Mouse (Mus musculus) heart, adult 9 months (tissue): ENCODE measurements around the gene Pelp1.

Source experiments
- DNase-seq, 2 experiments: peaks; one replicate each; pipeline ENCODE4 v3.0.0; 2022; ENCODE audit warnings: low spot score in 2 of 2

The Pelp1 gene

DNA sequence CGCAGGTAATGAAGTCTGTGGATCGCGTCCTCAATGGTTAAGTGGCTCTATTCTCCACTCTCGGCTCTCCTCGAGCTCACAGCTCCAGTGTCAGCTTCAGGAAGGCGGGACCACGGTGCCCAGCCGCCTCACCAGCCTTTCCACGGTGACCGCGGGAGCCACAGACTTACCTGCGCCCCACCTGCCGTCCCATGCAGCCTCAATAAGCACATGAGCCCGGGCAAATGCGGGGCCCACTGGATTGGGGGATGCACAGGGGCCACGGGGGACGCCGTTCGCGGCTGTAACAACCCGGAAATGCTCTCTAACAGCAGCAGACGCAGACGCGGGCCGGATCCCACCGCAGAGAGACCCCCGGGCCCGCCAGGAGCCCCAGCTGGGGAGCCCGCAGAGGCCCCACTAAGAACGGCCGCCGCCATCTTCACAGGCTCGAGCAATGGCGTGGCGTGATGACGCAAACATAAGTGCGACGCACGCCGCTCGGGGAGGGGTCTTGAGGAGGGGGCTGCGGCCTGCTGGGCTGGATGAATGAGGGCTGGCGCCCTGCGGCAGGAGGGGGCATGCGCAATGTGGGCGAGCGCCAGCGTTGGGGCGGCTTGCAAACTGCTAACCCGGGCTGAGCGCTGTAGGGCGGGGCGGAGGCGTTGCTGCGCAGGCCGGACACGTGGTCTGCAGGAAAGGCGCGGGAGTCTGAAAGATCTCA, at the start of gene Pelp1:
Gene Pelp1 (minus strand): TSS at position 438 of the 703 bp plus-strand sequence.
- DNase-seq = peak; percentile 83 to 85

- DNase-seq = no peak
Observed at GRCm38 (mm10) chr11:70458688-70459600, 49.1 kb upstream of the Pelp1 start, which contains the start of gene Zmynd15. Gene Zmynd15 (plus strand): TSS chr11:70459433.

- DNase-seq = peak; percentile 37 to 55
Observed at GRCm38 (mm10) chr11:70453261-70454044, 43.6 kb upstream of the Pelp1 start.

- DNase-seq = peak; percentile 97 to 98
Observed at GRCm38 (mm10) chr11:70451797-70452498, 42.1 kb upstream of the Pelp1 start, which contains the start of gene Med11. Gene Med11 (plus strand): TSS chr11:70451919.

GRCm38 (mm10) chr11:70450926-70451325, 41.1 kb upstream of the Pelp1 start:
- DNase-seq = no peak

GRCm38 (mm10) chr11:70447373-70447772, 37.5 kb upstream of the Pelp1 start:
- DNase-seq = no peak

- DNase-seq = no peak
Observed at GRCm38 (mm10) chr11:70446756-70447155, 36.9 kb upstream of the Pelp1 start.

- DNase-seq = no peak
Observed at GRCm38 (mm10) chr11:70444667-70445066, 34.8 kb upstream of the Pelp1 start.

GRCm38 (mm10) chr11:70443964-70444363, 34.1 kb upstream of the Pelp1 start:
- no peak for DNase-seq

GRCm38 (mm10) chr11:70441882-70442281, 32.1 kb upstream of the Pelp1 start:
- DNase-seq = no peak

GRCm38 (mm10) chr11:70440637-70441036, 30.8 kb upstream of the Pelp1 start:
- no peak for DNase-seq

GRCm38 (mm10) chr11:70438728-70439374, 29.0 kb upstream of the Pelp1 start:
- DNase-seq = no peak

DNA sequence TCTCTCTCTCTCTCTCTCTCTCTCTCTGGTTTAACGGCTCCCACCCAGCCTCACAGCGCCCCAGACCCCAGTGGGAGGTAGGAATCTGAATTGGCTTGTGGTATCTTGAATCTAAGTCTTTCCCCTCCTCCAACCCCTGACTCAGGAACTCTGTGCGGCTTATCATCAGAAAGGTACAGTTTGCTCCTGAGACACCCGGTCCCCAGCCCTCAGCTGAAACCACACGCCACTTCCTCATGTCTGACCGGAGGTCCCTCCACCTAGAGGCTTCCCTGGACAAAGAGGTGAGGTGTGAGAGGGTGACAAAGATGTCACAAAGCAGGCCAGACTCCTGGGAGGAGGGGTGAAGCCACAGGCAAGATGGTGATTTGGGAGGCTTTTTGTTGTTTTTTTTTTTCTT, 27.6 kb upstream of the Pelp1 start:
- no peak for DNase-seq

- no peak for DNase-seq
Observed at GRCm38 (mm10) chr11:70435476-70435875, 25.6 kb upstream of the Pelp1 start.

DNA sequence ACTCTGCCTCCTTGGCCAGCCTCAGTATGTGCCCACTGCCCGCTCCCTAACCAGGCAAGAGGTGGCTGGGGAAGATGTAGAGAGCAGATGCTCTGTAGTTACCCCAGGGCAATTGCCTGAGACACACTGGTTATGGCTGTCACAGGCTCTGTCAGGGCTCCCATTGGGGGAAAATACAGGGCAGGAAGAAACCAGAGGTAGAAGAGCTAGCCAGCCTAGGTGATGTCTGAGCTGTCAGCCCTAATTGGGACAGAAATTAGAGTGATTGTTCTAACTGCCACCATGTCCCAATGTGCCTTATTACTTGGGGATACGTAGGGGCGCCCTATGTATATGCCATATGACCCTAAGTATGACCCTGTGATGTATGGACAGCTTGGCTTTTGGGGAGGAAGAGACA, 24.1 kb upstream of the Pelp1 start:
- DNase-seq = no peak

GRCm38 (mm10) chr11:70433569-70433943, 23.7 kb upstream of the Pelp1 start:
- peak; percentile 35 to 62 for DNase-seq

DNA sequence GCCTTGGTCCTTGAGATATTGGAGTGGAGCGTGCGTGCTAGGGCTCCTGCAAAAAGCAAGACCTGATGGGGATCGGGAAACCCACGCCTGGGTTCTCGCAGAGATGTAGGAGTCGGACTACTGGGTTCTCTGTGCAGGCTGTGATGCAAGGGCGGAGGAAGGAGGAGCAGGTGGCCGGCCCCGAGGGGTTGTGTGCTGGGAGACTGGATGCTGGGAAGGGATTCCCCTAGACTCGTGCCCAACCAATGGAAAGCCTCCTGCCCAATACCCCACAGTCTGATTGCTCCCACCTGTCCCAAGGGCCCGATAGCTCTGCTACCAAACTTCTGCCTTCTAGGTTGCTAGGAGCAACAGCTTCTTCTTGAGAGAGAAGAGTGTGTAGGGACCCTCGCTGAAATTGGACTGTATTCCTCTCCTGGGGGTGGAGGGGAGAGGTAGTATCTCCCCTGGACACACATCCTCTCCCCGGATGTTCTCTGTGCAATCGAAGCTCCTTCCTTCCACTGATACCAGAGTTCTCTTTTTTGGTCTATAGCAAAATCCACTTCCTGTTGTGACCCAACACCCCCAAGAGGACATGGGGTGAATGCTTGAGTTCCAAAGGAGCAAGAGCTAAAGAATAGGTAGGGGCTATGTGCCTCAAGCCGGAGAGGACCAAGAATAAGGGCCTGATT, 23.2 kb upstream of the Pelp1 start:
- peak; percentile 30 to 46 for DNase-seq

DNA sequence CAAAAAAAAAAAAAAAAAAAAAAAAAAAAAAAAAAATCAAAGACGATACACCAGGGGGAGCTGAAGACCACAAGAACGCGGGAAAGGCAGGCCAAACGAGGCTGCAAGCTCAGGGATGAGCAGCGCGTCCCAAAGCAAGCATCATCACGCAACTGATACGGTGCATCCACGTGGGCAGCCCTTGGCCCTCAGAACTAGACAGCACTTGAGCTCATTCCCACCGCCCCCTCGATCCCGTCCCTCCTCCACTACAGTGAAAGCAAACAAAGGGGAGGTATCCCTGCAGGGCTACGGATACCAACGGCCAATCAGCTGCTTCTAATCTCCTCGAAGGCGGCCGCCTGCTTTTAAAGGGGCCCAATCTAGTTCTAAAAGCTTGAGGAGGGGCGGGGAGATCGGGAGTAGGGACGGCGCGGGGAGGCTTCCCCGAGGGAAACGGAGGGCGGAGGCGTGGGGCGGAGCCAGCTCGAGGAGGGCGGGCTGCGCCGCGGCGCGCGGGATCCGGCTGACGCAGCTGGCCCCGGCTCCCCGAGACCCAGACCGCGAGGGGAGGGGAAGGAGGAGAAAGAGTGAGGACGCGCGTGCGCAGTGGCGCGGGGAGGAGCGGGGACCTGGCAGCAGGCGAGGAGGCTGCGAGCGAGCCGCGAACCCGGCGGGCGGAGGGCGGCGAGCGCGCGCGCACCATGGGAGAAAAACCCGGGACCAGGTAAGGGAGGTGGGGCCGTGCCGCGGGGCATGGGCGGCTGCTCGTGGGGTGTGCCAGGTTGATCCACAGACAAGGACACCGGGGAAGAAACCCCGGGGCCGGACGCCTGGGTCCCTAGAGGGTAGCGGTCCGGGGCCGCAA, 22.4 kb upstream of the Pelp1 start, which contains the start of gene Arrb2:
Gene Arrb2 (plus strand): TSS at position 588 of the 847 bp plus-strand sequence.
- peak; percentile 98 for DNase-seq

DNA sequence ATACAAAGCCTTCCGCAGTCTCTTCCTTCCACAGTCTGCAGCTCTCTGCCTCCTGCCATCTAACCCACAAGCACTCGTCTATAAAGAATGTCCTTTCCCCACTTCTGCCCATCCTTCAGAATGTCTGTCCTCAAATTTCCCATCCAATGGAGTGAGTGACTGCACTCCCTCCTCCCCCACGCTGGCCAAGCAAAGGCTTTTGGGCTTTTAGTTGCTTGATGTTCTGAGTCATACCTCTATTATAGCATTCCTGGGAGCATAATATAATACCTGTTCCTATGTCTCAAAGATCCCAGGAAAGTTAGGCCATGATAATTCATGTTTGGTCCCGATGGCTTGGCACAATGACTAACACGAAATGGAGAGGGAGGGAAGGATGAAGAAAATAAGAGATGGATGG, 21.7 kb upstream of the Pelp1 start:
- DNase-seq = no peak
